Mouse (Mus musculus): Measurements from ENCODE around the gene Pcsk5. TPM values are rescaled to one million over a fixed set of nuclear protein-coding genes. Genes with fewer than 3 reads are reported as not detected.

Gene Pcsk5
- total RNA-seq, 2 experiments from 2014 or later: 1.9 to 4.0 TPM

DNA sequence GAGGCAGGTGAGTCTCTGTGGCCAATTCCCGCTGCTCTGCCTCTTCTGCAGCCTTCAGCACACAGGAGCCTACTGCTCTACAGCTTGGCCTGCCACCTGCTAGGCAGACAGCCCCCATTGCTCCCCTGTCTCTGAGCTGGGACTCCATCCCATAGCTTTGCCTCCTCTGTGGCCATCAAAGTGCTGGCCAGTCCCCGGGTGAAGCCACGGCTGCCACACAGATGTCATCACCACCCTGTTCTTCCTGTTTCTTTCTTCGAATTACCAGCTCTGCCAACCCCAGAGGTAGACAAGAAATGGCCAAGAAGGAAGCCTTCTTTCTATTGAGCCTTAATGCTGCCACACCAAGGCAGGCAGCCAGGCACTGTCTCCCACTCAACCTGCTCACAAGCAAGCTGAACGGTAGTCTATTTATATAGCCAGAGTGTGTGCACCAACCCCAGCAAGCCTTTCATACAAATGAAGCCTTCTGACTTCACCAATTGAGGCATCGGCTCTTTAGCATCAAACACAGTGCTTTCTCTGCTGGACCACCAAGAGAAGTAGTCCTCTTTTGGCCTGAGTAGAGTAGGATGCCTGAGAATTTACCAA is 454.5 kb downstream of the Pcsk5 start:
- intact Hi-C loops (cut with DNase I): no loop called here

More for the DNA sequence above, 454.5 kb downstream of the Pcsk5 start:
- no peak overlapping the region for H3K4me3 ChIP-seq
- DNase-seq: no peak
- TF ChIP-seq CTCF (IDR thresholded peaks at IDR 0.05): no peak
- no peak overlapping the region for H3K27ac ChIP-seq
